ENCODE assay signal across 8 mouse cellular contexts in the genomic region with DNA sequence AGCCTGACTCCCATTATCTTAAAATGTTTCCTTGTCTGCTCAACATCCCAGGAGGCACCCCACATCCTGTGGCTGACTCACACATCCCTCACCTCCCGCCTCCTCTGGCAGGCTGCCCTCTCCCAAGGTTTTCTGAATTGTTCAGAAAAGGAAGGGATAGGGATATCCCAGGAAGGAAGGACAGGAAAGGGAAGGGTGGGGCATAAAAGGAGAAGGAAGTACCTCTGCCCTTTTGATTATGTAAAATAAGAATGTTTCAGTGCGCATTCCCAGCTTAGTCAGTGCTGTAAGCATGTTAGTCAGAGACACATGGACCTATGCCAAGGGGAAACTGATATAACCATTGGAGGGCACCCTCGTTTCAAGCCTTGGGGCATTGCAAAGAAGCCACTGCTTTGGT.
DNase-seq lines count a peak whose midpoint lies in the region.

No protein-coding gene starts in this region.

- peak; percentile 1 to 20 for DNase-seq in cerebellum, postnatal 14 days
- DNase-seq in cerebellum, postnatal 4 days (ENCODE audit: low spot score in 2 of 2) = no peak
- peak; percentile 83 for DNase-seq in adrenal gland, adult 8-10 months
- DNase-seq in heart, adult 8-10 months (ENCODE audit: low spot score) = peak; percentile 96
- peak; percentile 90 for DNase-seq in kidney, postnatal 10 days
- peak; percentile 93 for DNase-seq in lung, postnatal 36 days
- no peak for DNase-seq in thymus, postnatal 36 days
- DNase-seq in layer of hippocampus, adult 9-11 months = no peak

Comparison
In these comparisons a context has a peak if more than half of its experiments do, and no peak if none do; other contexts are left out.
1. DNase-seq: peak in cerebellum, postnatal 14 days (2 of 2), adrenal gland, adult 8-10 months (single experiment), heart, adult 8-10 months (single experiment), kidney, postnatal 10 days (single experiment) and lung, postnatal 36 days (single experiment); none in cerebellum, postnatal 4 days (0 of 2), thymus, postnatal 36 days (0 of 2) and layer of hippocampus, adult 9-11 months (single experiment).